Mouse (Mus musculus): ENCODE measurements around the gene Gm3409. TPM values are rescaled to one million over a fixed set of nuclear protein-coding genes. Genes with fewer than 3 reads are reported as not detected.

Gm3409 gene
- polyA plus RNA-seq, 1 experiment from 2014 or later = not detected

Other genes starting within 250 kb of the Gm3409 start
- 2.7 and 2.9 TPM in 2 replicates for gene Wasf3, start 152.7 kb upstream of the Gm3409 start, polyA plus RNA-seq (2014; fragmentation: Nextera tagmentation; extraction: Ambion mirVana)
- not detected in 2 replicates for gene Gm6408, start 55.7 kb upstream of the Gm3409 start, polyA plus RNA-seq (2014; fragmentation: Nextera tagmentation; extraction: Ambion mirVana)
- gene Gm6370, start 46.3 kb upstream of the Gm3409 start, polyA plus RNA-seq (2014; fragmentation: Nextera tagmentation; extraction: Ambion mirVana) = not detected in 2 replicates
- gene 4930449I24Rik, start 35.2 kb upstream of the Gm3409 start, polyA plus RNA-seq (2014; fragmentation: Nextera tagmentation; extraction: Ambion mirVana) = not detected in 2 replicates
- not detected in 2 replicates for gene Gm3402, start 23.5 kb upstream of the Gm3409 start, polyA plus RNA-seq (2014; fragmentation: Nextera tagmentation; extraction: Ambion mirVana)
- gene Gm3404, start 11.8 kb upstream of the Gm3409 start, polyA plus RNA-seq (2014; fragmentation: Nextera tagmentation; extraction: Ambion mirVana) = not detected in 2 replicates
- not detected in 2 replicates for gene Gm3415, start 18.5 kb downstream of the Gm3409 start, polyA plus RNA-seq (2014; fragmentation: Nextera tagmentation; extraction: Ambion mirVana)
- 0.19 TPM in 1 of 2 replicates, not detected in the other for gene Gpr12, start 47.6 kb downstream of the Gm3409 start, polyA plus RNA-seq (2014; fragmentation: Nextera tagmentation; extraction: Ambion mirVana)